Mouse (Mus musculus): Measurements from ENCODE around the gene Tas1r1.

DNA sequence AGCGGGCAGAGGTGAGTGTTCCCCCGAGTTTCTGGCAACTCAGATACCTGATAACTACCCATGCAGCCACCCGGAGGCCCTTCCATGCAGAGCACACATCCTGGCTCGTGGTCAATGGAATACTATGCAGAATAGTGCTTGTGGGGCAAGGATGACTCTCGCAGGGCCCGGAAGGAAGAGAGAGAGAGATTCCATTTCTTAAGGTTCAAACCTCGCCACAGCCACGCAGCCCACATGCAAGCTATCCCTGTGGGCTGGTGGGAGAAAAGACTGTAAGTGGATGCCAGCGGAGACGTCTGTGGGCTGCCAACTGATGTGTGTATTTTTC lies 50.4 kb downstream of the Tas1r1 start:
- TF ChIP-seq ZC3H11A (IDR thresholded peaks at IDR 0.05; ENCODE audit: borderline replicate concordance, low read depth, low read length) (no peak), ZNF384 (IDR thresholded peaks at IDR 0.05; ENCODE audit: low read depth, low read length) (no peak)
